Mouse (Mus musculus): ENCODE data around the gene Atp2b1. TPM values are rescaled to one million over a fixed set of nuclear protein-coding genes. Genes with fewer than 3 reads are reported as not detected.
"Not testable (repeated sequence)": the region's sequence is repeated elsewhere in the genome, so short reads cannot be mapped to it uniquely, and the experiment has no call there.

Gene Atp2b1
- polyA plus RNA-seq, 1 experiment, result 54.1 TPM

GRCm38 (mm10) chr10:98993186-98993585 is 79.0 kb downstream of the Atp2b1 start:
- H3K4me3 ChIP-seq (replicated peaks; ENCODE audit: control insufficient read depth, low read depth, low read length), result no peak overlapping the region
- H3K27ac ChIP-seq (ENCODE audit: control insufficient read depth, insufficient read depth, low read depth, low read length, poor library complexity), result no peak overlapping the region
- WGBS, result 91% methylated on average over 8 of the region's 8 CpGs
- TF ChIP-seq CTCF (IDR thresholded peaks at IDR 0.05; ENCODE audit: control insufficient read depth, insufficient read depth, low read length), result no peak
- no peak for TF ChIP-seq POLR2A (IDR thresholded peaks at IDR 0.05; ENCODE audit: borderline replicate concordance, control insufficient read depth, low read depth, low read length)
- H3K4me1 ChIP-seq (ENCODE audit: control insufficient read depth, insufficient read depth, low read length), result no peaks in the 10 kb centered on the region

- H3K4me1 ChIP-seq (ENCODE audit: control insufficient read depth, insufficient read depth, low read length); H3K27ac ChIP-seq (ENCODE audit: control insufficient read depth, insufficient read depth, low read depth, low read length, poor library complexity); H3K4me3 ChIP-seq (replicated peaks; ENCODE audit: control insufficient read depth, low read depth, low read length): not testable (repeated sequence)
- 86% methylated on average over 6 of the region's 6 CpGs for WGBS
Measured at GRCm38 (mm10) chr10:98995016-98995747, 81.0 kb downstream of the Atp2b1 start.

DNA sequence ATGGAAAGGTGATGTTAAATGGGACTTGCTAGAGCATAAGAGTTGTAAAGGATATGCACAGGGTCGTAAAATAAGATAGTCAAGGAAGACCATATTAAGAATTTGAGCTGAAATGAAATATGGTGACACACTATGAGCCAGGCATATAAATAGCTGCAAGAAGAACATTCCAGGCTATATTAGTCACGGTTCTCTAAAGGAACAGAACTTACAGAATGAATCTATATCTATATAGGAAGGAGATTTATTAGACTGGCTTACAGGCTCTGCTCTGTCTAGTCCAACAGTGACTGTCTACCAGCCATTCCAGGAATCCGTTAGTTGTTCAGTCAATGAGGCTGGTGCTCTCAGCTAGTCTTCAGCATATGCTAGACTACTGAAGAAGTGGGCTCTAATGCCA is 90.7 kb downstream of the Atp2b1 start:
- Histone ChIP-seq H3K4me1 (ENCODE audit: control insufficient read depth, insufficient read depth, low read length) (no peaks in the 10 kb centered on the region), H3K27ac (ENCODE audit: control insufficient read depth, insufficient read depth, low read depth, low read length, poor library complexity) (no peak overlapping the region), H3K4me3 (replicated peaks; ENCODE audit: control insufficient read depth, low read depth, low read length) (no peak overlapping the region)
- 87% methylated on average over 3 of the region's 3 CpGs for WGBS
- TF ChIP-seq POLR2A (IDR thresholded peaks at IDR 0.05; ENCODE audit: borderline replicate concordance, control insufficient read depth, low read depth, low read length), result no peak

DNA sequence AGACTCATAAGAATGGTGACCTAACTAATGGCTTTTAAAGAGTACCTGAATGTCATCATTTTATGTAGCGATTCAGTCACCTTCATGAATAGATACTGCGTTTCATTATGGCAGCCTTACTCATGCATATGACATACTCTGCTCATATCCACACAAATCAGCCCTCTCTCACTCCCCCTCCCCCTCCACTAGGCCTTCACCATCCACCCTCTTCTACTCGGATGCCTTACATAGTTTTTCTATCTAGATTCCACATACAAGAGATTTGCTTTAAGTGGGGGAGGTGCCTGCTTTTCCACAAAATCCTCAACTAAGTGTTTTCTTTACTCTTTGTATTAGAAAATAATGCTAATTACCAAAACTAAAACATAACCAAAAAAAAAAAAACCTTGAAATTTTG is 96.9 kb downstream of the Atp2b1 start:
- Histone ChIP-seq H3K4me1 (ENCODE audit: control insufficient read depth, insufficient read depth, low read length) (no peaks in the 10 kb centered on the region; the same call in 1 of the 2 replicates), H3K4me3 (replicated peaks; ENCODE audit: control insufficient read depth, low read depth, low read length) (no peak overlapping the region), H3K27ac (ENCODE audit: control insufficient read depth, insufficient read depth, low read depth, low read length, poor library complexity) (no peak overlapping the region)
- 81% methylated on average over 3 of the region's 3 CpGs for WGBS
- TF ChIP-seq POLR2A (IDR thresholded peaks at IDR 0.05; ENCODE audit: borderline replicate concordance, control insufficient read depth, low read depth, low read length) (no peak), CTCF (IDR thresholded peaks at IDR 0.05; ENCODE audit: control insufficient read depth, insufficient read depth, low read length) (no peak)

- Histone ChIP-seq H3K4me3 (replicated peaks; ENCODE audit: control insufficient read depth, low read depth, low read length) (no peak overlapping the region), H3K27ac (ENCODE audit: control insufficient read depth, insufficient read depth, low read depth, low read length, poor library complexity) (no peak overlapping the region), H3K4me1 (ENCODE audit: control insufficient read depth, insufficient read depth, low read length) (no peaks in the 10 kb centered on the region; the same call in 1 of the 2 replicates)
- WGBS, result 84% methylated on average over 5 of the region's 5 CpGs
- no peak for TF ChIP-seq CTCF (IDR thresholded peaks at IDR 0.05; ENCODE audit: control insufficient read depth, insufficient read depth, low read length)
- TF ChIP-seq POLR2A (IDR thresholded peaks at IDR 0.05; ENCODE audit: borderline replicate concordance, control insufficient read depth, low read depth, low read length), result no peak
Measured at GRCm38 (mm10) chr10:99012086-99012485, 97.9 kb downstream of the Atp2b1 start.

GRCm38 (mm10) chr10:99014737-99015136 is 100.5 kb downstream of the Atp2b1 start:
- 95% methylated on average over 13 of the region's 13 CpGs for WGBS
- H3K27ac ChIP-seq (ENCODE audit: control insufficient read depth, insufficient read depth, low read depth, low read length, poor library complexity), result no peak overlapping the region
- TF ChIP-seq POLR2A (IDR thresholded peaks at IDR 0.05; ENCODE audit: borderline replicate concordance, control insufficient read depth, low read depth, low read length) (no peak), CTCF (IDR thresholded peaks at IDR 0.05; ENCODE audit: control insufficient read depth, insufficient read depth, low read length) (no peak)
- H3K4me1 ChIP-seq (ENCODE audit: control insufficient read depth, insufficient read depth, low read length), result no peaks in the 10 kb centered on the region; the same call in 1 of the 2 replicates
- no peak overlapping the region for H3K4me3 ChIP-seq (replicated peaks; ENCODE audit: control insufficient read depth, low read depth, low read length)

DNA sequence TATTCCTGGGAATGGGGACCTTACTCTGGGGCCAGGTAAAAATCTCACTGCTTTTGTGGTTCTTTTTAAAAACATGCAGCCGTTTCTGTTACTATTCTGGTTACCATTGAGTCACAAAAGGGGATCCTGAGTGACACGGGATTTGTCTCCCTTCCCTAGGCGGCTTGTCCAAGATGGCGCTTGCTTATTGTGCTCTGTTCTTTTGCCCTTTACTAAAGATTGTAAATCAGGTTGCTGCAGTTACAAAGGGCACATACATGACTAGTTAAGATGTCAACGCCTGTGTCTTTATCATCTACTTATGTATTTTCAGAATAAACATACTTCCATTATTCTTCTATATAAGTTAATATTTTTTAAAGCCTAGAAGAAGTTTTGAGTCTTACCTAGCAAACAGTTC is 102.8 kb downstream of the Atp2b1 start:
- Histone ChIP-seq H3K4me1 (ENCODE audit: control insufficient read depth, insufficient read depth, low read length) (no peaks in the 10 kb centered on the region), H3K27ac (ENCODE audit: control insufficient read depth, insufficient read depth, low read depth, low read length, poor library complexity) (no peak overlapping the region), H3K4me3 (replicated peaks; ENCODE audit: control insufficient read depth, low read depth, low read length) (no peak overlapping the region)
- TF ChIP-seq CTCF (IDR thresholded peaks at IDR 0.05; ENCODE audit: control insufficient read depth, insufficient read depth, low read length) (no peak), POLR2A (IDR thresholded peaks at IDR 0.05; ENCODE audit: borderline replicate concordance, control insufficient read depth, low read depth, low read length) (no peak)
- 94% methylated on average over 5 of the region's 5 CpGs for WGBS

DNA sequence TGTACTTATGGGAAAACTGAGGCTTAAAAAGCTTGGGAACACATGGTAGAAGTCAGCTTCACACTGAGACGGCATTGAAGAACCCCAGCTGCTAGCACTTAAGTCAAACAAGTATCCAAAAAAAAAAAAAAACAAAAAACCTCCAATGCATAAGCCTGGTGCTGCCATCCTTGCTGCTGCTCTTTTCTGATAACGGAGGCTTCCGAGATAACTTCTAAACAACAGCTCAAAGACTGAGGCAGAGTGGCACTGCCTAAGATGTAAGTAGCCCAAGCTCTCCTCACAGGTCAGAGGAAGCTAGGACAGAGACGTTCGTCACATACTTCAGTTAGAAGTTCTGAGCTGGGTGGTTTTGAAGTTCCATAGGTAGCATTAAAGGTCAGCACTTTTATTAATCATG is 113.3 kb downstream of the Atp2b1 start:
- Histone ChIP-seq H3K4me1 (ENCODE audit: control insufficient read depth, insufficient read depth, low read length) (no peaks in the 10 kb centered on the region), H3K27ac (ENCODE audit: control insufficient read depth, insufficient read depth, low read depth, low read length, poor library complexity) (no peak overlapping the region), H3K4me3 (replicated peaks; ENCODE audit: control insufficient read depth, low read depth, low read length) (no peak overlapping the region)
- WGBS, result 73% methylated on average over 5 of the region's 5 CpGs
- TF ChIP-seq POLR2A (IDR thresholded peaks at IDR 0.05; ENCODE audit: borderline replicate concordance, control insufficient read depth, low read depth, low read length) (no peak), CTCF (IDR thresholded peaks at IDR 0.05; ENCODE audit: control insufficient read depth, insufficient read depth, low read length) (no peak)

DNA sequence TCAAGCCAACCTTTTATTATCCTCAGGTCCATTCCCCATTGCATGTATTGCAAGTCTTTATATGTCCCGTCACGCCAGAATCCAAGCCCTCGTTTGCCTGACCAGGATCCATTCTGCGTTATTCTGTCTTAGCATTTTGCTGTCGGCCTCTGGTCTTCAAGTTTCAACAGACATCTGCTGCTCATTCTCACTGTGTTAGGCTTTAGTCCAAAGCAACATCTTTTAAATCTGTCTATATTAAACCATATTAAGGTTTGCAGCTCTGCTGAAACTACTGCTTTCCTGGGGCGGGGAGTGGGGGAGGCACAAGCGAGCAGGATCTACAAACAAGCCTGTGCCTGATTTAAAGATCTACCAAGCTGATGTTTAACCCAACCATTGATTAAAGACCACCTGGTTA is 115.6 kb downstream of the Atp2b1 start:
- H3K4me3 ChIP-seq (replicated peaks; ENCODE audit: control insufficient read depth, low read depth, low read length), result no peak overlapping the region
- TF ChIP-seq CTCF (IDR thresholded peaks at IDR 0.05; ENCODE audit: control insufficient read depth, insufficient read depth, low read length) (no peak), POLR2A (IDR thresholded peaks at IDR 0.05; ENCODE audit: borderline replicate concordance, control insufficient read depth, low read depth, low read length) (no peak)
- H3K27ac ChIP-seq (ENCODE audit: control insufficient read depth, insufficient read depth, low read depth, low read length, poor library complexity), result no peak overlapping the region
- no peaks in the 10 kb centered on the region for H3K4me1 ChIP-seq (ENCODE audit: control insufficient read depth, insufficient read depth, low read length)
- WGBS, result 94% methylated on average over 7 of the region's 7 CpGs

Data from bone marrow, adult 2 months (tissue).